Mouse (Mus musculus) midbrain, embryonic 16.5 days (tissue): ENCODE data around the gene Wfdc3. TPM values are rescaled to one million over a fixed set of nuclear protein-coding genes. Genes with fewer than 3 reads are reported as not detected.

ENCODE experiments used
- ATAC-seq: fragments of 200-750 bp; cut with Nextera tagmentation; 2 replicates; pipeline ENCODE4 v1.8.0; 2017; ENCODE audit warnings: moderate TSS enrichment
- H3K27ac ChIP-seq: fragments of 300-500 bp; sonication (generic); 2 replicates; pipeline ENCODE4 v1.5.1; 2014; ENCODE audit warnings: mild to moderate bottlenecking, low read length, mixed read lengths
- H3K27me3 ChIP-seq: fragments of 300-500 bp; sonication (generic); 2 replicates; pipeline ENCODE4 v1.6.1; 2014; ENCODE audit warnings: low read depth, low read length, mixed read lengths; ENCODE audit not compliant: control insufficient read depth, insufficient read depth
- H3K36me3 ChIP-seq: fragments of 300-500 bp; sonication (generic); 2 replicates; pipeline ENCODE4 v1.6.1; 2014; ENCODE audit warnings: mild to moderate bottlenecking, low read length, moderate library complexity, mixed read lengths; ENCODE audit not compliant: control insufficient read depth, insufficient read depth
- H3K4me1 ChIP-seq: fragments of 300-500 bp; sonication (generic); 2 replicates; pipeline ENCODE4 v1.6.1; 2014; ENCODE audit warnings: mild to moderate bottlenecking, low read length, mixed read lengths; ENCODE audit not compliant: control insufficient read depth, insufficient read depth
- H3K4me2 ChIP-seq: fragments of 300-500 bp; sonication (generic); 2 replicates; pipeline ENCODE4 v1.6.1; 2014; ENCODE audit warnings: mild to moderate bottlenecking, low read length, mixed read lengths
- H3K4me3 ChIP-seq: fragments of 300-500 bp; sonication (generic); 2 replicates; pipeline ENCODE4 v1.5.1; 2014; ENCODE audit warnings: low read depth, mild to moderate bottlenecking, low read length, moderate library complexity, mixed read lengths
- H3K9ac ChIP-seq: fragments of 300-500 bp; sonication (generic); 2 replicates; pipeline ENCODE4 v1.6.1; 2014; ENCODE audit warnings: low read depth, low read length, mixed read lengths
- H3K9me3 ChIP-seq: fragments of 300-500 bp; sonication (generic); replicated peaks from 2 replicates; pipeline ENCODE4 v1.6.1; 2014; ENCODE audit warnings: mild to moderate bottlenecking, low read length, mixed read lengths; ENCODE audit not compliant: control insufficient read depth, poor library complexity, severe bottlenecking
- WGBS: fragments of 180-500 bp; shearing (Covaris S2); extraction: QIAGEN DNeasy Blood & Tissue Kit; methylation state at CpG from one replicate; pipeline ENCODE4 v1.1.7; 2014; 5-methylcytosine and 5-hydroxymethylcytosine counted together
- polyA plus RNA-seq: library from polyadenylated mRNA; unstranded; fragments of >200 nt; fragmentation: Nextera tagmentation; extraction: Ambion mirVana; gene quantifications from 2 replicates; pipeline ENCODE4 v1.2.1, GENCODE M21; 2015

The Wfdc3 gene
- polyA plus RNA-seq, 1 experiment from 2014 or later: 1.5 TPM

DNA sequence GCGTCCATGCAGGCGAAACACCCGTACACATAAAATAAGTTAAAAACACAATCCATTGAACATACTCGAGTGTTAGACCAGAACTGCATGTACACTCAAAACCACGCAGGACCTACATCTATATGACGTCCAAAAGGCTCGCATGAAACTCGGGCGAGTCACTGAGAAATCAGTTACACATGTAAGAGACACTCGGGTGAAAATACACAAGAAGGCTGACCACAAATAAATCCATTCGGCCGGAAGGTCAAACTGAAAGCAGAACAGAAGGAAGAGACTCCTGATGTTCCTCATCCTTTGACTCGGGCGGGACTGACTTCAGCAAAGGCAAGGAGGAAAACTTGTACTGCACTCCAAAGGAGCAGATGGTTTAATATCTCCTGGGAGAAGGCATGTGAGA, 39.7 kb downstream of the Wfdc3 start:
- 92% methylated on average over 14 of the region's 14 CpGs for WGBS
- no peak for ATAC-seq

DNA sequence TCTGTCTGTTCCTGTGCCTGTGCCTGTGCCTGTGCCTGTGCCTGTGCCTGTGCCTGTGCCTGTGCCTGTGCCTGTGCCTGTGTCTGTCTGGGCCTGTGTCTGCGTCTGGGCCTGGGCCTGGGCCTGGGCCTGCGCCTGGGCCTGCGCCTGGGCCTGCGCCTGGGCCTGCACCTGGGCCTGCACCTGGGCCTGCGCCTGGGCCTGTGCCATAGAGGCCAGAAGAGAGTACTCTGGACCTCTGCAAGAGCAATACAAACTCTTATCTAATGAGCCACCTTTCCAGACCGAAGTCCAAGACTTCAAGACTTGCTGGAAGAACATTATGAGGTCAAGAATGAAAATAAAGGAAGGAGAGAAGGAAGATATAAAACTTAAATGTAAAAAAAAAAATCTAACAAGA, 40.4 kb downstream of the Wfdc3 start:
- Histone ChIP-seq H3K4me2 (no peak overlapping the region), H3K9ac (no peak overlapping the region), H3K9me3 (no peaks in the 10 kb centered on the region), H3K27ac (no peak overlapping the region), H3K36me3 (no peaks in the 10 kb centered on the region), H3K27me3 (no peaks in the 10 kb centered on the region), H3K4me1 (no peaks in the 10 kb centered on the region), H3K4me3 (no peak overlapping the region)
- WGBS: 91% methylated on average over 6 of the region's 6 CpGs
- no peak for ATAC-seq

More for the DNA sequence above, 39.7 kb downstream of the Wfdc3 start:
- no peaks in the 10 kb centered on the region for H3K36me3 ChIP-seq
- no peak overlapping the region for H3K9ac ChIP-seq
- H3K27me3 ChIP-seq: no peaks in the 10 kb centered on the region
- no peak overlapping the region for H3K4me3 ChIP-seq
- no peaks in the 10 kb centered on the region for H3K9me3 ChIP-seq
- H3K4me2 ChIP-seq: no peak overlapping the region
- no peaks in the 10 kb centered on the region for H3K4me1 ChIP-seq
- no peak overlapping the region for H3K27ac ChIP-seq

DNA sequence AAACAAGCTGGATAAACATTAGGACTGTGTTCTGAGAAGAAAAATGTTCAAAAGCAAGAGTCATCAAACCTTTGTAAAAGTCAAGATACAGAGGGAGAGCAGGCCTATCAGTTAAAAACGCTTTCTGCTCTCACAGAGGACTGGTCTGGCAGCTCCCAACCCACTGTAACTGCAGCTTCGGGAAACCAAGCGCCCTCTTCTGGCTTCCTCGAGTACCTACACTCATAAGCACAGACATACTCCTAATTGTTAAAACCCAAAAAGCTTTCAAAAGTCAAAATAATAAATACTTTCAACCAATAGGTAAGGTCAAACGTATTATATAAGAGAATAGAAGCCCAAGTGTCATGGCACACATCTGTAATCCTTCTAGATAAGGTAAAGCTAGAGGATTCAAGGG, 41.5 kb downstream of the Wfdc3 start:
- ATAC-seq: no peak
- no peaks in the 10 kb centered on the region for H3K36me3 ChIP-seq
- H3K4me2 ChIP-seq: no peak overlapping the region
- no peaks in the 10 kb centered on the region for H3K27me3 ChIP-seq
- H3K9me3 ChIP-seq: no peaks in the 10 kb centered on the region
- H3K9ac ChIP-seq: no peak overlapping the region
- no peak overlapping the region for H3K4me3 ChIP-seq
- H3K27ac ChIP-seq: no peak overlapping the region
- WGBS: 81% methylated on average over 5 of the region's 5 CpGs
- no peaks in the 10 kb centered on the region for H3K4me1 ChIP-seq

DNA sequence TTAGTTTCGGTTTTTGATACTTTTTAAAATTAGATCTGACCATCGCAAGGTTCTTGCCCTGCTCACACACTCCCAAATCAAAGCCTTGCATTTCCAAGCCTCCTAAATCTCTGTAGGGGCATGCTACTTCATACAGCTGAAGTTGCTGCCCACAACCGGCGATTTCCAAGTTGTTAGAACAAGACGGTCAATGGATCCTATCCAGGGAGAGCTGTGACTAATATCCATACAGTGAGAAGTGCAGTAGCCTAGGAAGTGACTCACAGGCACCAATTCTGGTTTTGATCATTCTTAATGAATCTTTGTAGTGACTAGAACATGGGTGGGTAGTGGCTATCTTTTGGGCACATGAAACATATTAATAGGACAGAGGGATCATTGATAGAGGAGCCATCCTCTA, 44.0 kb downstream of the Wfdc3 start:
- Histone ChIP-seq H3K4me3 (no peak overlapping the region), H3K4me2 (no peak overlapping the region), H3K9ac (no peak overlapping the region), H3K27ac (no peak overlapping the region), H3K36me3 (no peaks in the 10 kb centered on the region), H3K27me3 (no peaks in the 10 kb centered on the region), H3K9me3 (no peaks in the 10 kb centered on the region), H3K4me1 (no peaks in the 10 kb centered on the region)
- no peak for ATAC-seq
- WGBS: 94% methylated on average over 5 of the region's 5 CpGs

DNA sequence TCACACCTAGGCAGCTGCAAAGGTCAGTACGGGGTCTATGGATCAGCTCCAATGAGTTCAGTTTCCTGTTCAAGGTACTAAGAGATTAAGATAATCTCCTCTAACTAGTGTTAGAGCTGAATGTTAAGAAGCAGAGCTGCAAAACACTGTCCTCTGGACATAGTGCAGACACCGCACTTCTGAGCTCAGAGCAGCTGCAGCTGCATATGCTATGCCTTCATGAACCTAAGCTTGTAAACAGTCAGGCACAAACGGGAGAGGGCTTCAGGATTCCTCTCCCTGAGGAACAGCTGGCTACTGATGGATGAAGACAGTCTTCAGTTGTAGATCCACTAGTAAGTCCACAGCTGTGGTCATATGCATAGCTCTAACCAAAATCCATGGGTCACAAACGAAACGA, 44.8 kb downstream of the Wfdc3 start:
- Histone ChIP-seq H3K36me3 (no peaks in the 10 kb centered on the region), H3K4me1 (no peaks in the 10 kb centered on the region), H3K4me2 (no peak overlapping the region), H3K9ac (no peak overlapping the region), H3K27me3 (no peaks in the 10 kb centered on the region), H3K9me3 (no peaks in the 10 kb centered on the region), H3K27ac (no peak overlapping the region), H3K4me3 (no peak overlapping the region)
- ATAC-seq: no peak
- 82% methylated on average over 5 of the region's 5 CpGs for WGBS

DNA sequence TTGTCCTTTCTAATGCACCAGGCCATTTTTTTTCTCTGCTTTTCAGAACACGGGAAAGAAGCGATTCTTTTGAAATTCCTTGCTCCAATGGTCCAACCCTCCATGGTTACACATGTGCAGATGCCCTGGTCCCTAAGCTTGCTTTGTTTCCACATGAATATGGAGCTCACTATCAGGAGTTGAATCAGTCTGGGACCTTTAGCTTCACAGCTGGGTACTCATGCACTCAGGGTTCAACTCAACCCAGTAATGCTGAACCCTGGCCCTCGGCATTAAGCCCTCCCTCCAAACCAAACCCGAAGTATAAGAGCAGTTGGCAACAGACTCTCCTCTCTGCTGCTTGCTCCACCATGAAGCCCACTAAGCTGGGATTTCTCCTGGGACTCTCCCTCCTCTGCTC, 47.5 kb downstream of the Wfdc3 start, which contains the start of gene Spint4:
Gene Spint4 (plus strand): TSS at position 301 of the 400 bp plus-strand sequence.
- H3K27ac ChIP-seq: no peak within 1 kb of the TSS
- no peak within 1 kb of the TSS for H3K9ac ChIP-seq
- no peaks in the 10 kb centered on the region for H3K9me3 ChIP-seq
- no peaks in the 10 kb centered on the region for H3K36me3 ChIP-seq
- ATAC-seq: no peak
- no peak within 1 kb of the TSS for H3K4me2 ChIP-seq
- 70% methylated on average over 4 of the region's 4 CpGs for WGBS
- H3K4me1 ChIP-seq: no peaks in the 10 kb centered on the region
- H3K4me3 ChIP-seq: no peak within 1 kb of the TSS
- H3K27me3 ChIP-seq: no peaks in the 10 kb centered on the region

DNA sequence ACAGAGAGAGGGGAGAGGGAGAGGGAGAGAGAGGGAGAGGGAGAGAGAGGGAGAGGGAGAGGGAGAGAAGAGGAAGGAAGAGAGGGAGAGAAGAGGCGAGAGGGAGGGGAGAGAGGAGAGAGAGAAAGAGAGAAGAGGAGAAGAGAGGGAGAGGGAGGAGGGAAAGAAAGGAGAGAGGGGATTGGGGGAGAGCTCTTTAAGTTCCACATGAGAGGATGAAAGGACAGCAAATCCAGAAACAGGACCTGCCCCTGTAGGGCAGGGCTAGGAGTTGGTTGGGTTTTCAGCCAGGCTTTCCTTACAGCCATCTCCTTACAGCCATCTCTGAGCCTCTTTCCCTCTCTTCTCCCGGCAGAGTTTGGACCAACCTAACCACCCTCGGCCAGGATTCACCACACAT, 60.9 kb downstream of the Wfdc3 start, which contains the start of gene Wfdc13:
Gene Wfdc13 (plus strand): TSS at position 301 of the 400 bp plus-strand sequence.
- no peaks in the 10 kb centered on the region for H3K9me3 ChIP-seq
- no peaks in the 10 kb centered on the region for H3K4me1 ChIP-seq
- no peaks in the 10 kb centered on the region for H3K36me3 ChIP-seq
- 70% methylated on average over 3 of the region's 3 CpGs for WGBS
- H3K4me3 ChIP-seq: no peak within 1 kb of the TSS
- no peak within 1 kb of the TSS for H3K27ac ChIP-seq
- H3K4me2 ChIP-seq: no peak within 1 kb of the TSS
- no peaks in the 10 kb centered on the region for H3K27me3 ChIP-seq
- no peak within 1 kb of the TSS for H3K9ac ChIP-seq
- no peak for ATAC-seq

Other genes with a start within 250 kb of the Wfdc3 start
- 87.7 and 97.0 TPM in 2 replicates for gene Pigt, start 248.4 kb downstream of the Wfdc3 start, polyA plus RNA-seq
- gene Wfdc2, start 183.5 kb downstream of the Wfdc3 start, polyA plus RNA-seq: 2.3 and 2.5 TPM in 2 replicates
- gene Spint3, start 172.5 kb downstream of the Wfdc3 start, polyA plus RNA-seq: not detected in 2 replicates
- gene Wfdc6a, start 160.5 kb downstream of the Wfdc3 start, polyA plus RNA-seq: not detected in 2 replicates
- gene Eppin, start 152.3 kb downstream of the Wfdc3 start, polyA plus RNA-seq: not detected in 2 replicates
- not detected in 2 replicates for gene Wfdc6b, start 132.4 kb downstream of the Wfdc3 start, polyA plus RNA-seq
- not detected in 2 replicates for gene Wfdc8, start 132.3 kb downstream of the Wfdc3 start, polyA plus RNA-seq
- gene Wfdc16, start 107.1 kb downstream of the Wfdc3 start, polyA plus RNA-seq: not detected in 2 replicates
- not detected in 2 replicates for gene Wfdc10, start 89.9 kb downstream of the Wfdc3 start, polyA plus RNA-seq
- gene Wfdc9, start 89.3 kb downstream of the Wfdc3 start, polyA plus RNA-seq: not detected in 2 replicates
- gene Wfdc11, start 71.8 kb downstream of the Wfdc3 start, polyA plus RNA-seq: not detected in 2 replicates
- gene Wfdc13, start 60.8 kb downstream of the Wfdc3 start, polyA plus RNA-seq: not detected in 2 replicates
- gene Spint4, start 47.4 kb downstream of the Wfdc3 start, polyA plus RNA-seq: not detected in 2 replicates
- gene Spint5, start 30.6 kb downstream of the Wfdc3 start, polyA plus RNA-seq: not detected in 2 replicates
- gene Dnttip1, start 52 bp upstream of the Wfdc3 start, polyA plus RNA-seq: 55.1 and 58.4 TPM in 2 replicates
- 35.4 and 45.7 TPM in 2 replicates for gene Ube2c, start 24.0 kb upstream of the Wfdc3 start, polyA plus RNA-seq
- 0.43 TPM in 1 of 2 replicates, not detected in the other for gene Tnnc2, start 34.0 kb upstream of the Wfdc3 start, polyA plus RNA-seq
- gene Snx21, start 39.9 kb upstream of the Wfdc3 start, polyA plus RNA-seq: 35.3 and 41.4 TPM in 2 replicates
- 17.8 and 19.6 TPM in 2 replicates for gene Acot8, start 59.0 kb upstream of the Wfdc3 start, polyA plus RNA-seq
- 17.0 and 17.4 TPM in 2 replicates for gene Zswim3, start 59.2 kb upstream of the Wfdc3 start, polyA plus RNA-seq
- 29.5 and 29.9 TPM in 2 replicates for gene Zswim1, start 76.8 kb upstream of the Wfdc3 start, polyA plus RNA-seq
- not detected in 2 replicates for gene Spata25, start 82.6 kb upstream of the Wfdc3 start, polyA plus RNA-seq
- 95.4 and 95.6 TPM in 2 replicates for gene Ctsa, start 86.9 kb upstream of the Wfdc3 start, polyA plus RNA-seq
- gene Neurl2, start 87.5 kb upstream of the Wfdc3 start, polyA plus RNA-seq: 5.4 and 7.0 TPM in 2 replicates
- 83.9 and 84.4 TPM in 2 replicates for gene Pltp, start 111.8 kb upstream of the Wfdc3 start, polyA plus RNA-seq
- gene Pcif1, start 133.4 kb upstream of the Wfdc3 start, polyA plus RNA-seq: 78.9 and 85.6 TPM in 2 replicates
- 16.2 and 16.9 TPM in 2 replicates for gene Zfp335, start 165.8 kb upstream of the Wfdc3 start, polyA plus RNA-seq
- gene Mmp9, start 194.8 kb upstream of the Wfdc3 start, polyA plus RNA-seq: 26.7 and 28.0 TPM in 2 replicates
- 52.8 and 57.7 TPM in 2 replicates for gene Slc12a5, start 214.9 kb upstream of the Wfdc3 start, polyA plus RNA-seq